Mouse (Mus musculus) intestine, postnatal 0 days (tissue): ENCODE results near the gene Kpna1. TPM values are rescaled to one million over a fixed set of nuclear protein-coding genes. Genes with fewer than 3 reads are reported as not detected.

Experiments
- ATAC-seq: fragments of 200-750 bp; cut with Nextera tagmentation; 2 replicates; pipeline ENCODE4 v1.8.0; 2017; ENCODE audit warnings: mild to moderate bottlenecking, moderate TSS enrichment, moderate library complexity
- H3K27ac ChIP-seq: fragments of 300-500 bp; sonication (generic); 2 replicates; pipeline ENCODE4 v1.5.1; 2014; ENCODE audit warnings: mild to moderate bottlenecking, low read depth, low read length, moderate library complexity
- H3K27me3 ChIP-seq: fragments of 300-500 bp; sonication (generic); replicated peaks from 2 replicates; pipeline ENCODE4 v1.6.1; 2014; ENCODE audit warnings: low read length, mixed read lengths; ENCODE audit not compliant: control insufficient read depth, insufficient read depth
- H3K36me3 ChIP-seq: fragments of 300-500 bp; sonication (generic); 2 replicates; pipeline ENCODE4 v1.6.1; 2014; ENCODE audit warnings: mild to moderate bottlenecking, moderate library complexity; ENCODE audit not compliant: control insufficient read depth, insufficient read depth
- H3K4me1 ChIP-seq: fragments of 300-500 bp; sonication (generic); replicated peaks from 2 replicates; pipeline ENCODE4 v1.6.1; 2014; ENCODE audit warnings: antibody characterized with exemption, low read length, mixed read lengths; ENCODE audit not compliant: control insufficient read depth, insufficient read depth
- H3K4me2 ChIP-seq: fragments of 300-500 bp; sonication (generic); replicated peaks from 2 replicates; pipeline ENCODE4 v1.6.1; 2014; ENCODE audit warnings: low read depth, mild to moderate bottlenecking, moderate library complexity
- H3K4me3 ChIP-seq: fragments of 300-500 bp; sonication (generic); 2 replicates; pipeline ENCODE4 v1.5.1; 2014; ENCODE audit warnings: low read depth, low read length
- H3K9ac ChIP-seq: fragments of 300-500 bp; sonication (generic); 2 replicates; pipeline ENCODE4 v1.6.1; 2014; ENCODE audit warnings: mild to moderate bottlenecking, low read depth, low read length
- H3K9me3 ChIP-seq: fragments of 300-500 bp; sonication (generic); 2 replicates; pipeline ENCODE4 v1.6.1; 2016; ENCODE audit warnings: mixed run types; ENCODE audit not compliant: control insufficient read depth
- CTCF ChIP-seq: sonication (generic); IDR thresholded peaks from 2 replicates; pipeline ENCODE4 v1.5.1; 2016; ENCODE audit warnings: low read depth, mild to moderate bottlenecking, control low read depth, antibody characterized with exemption, moderate library complexity
- WGBS: fragments of 180-500 bp; shearing (Covaris S2); extraction: QIAGEN DNeasy Blood & Tissue Kit; methylation state at CpG from one replicate; pipeline ENCODE4 v1.1.7; 2014; 5-methylcytosine and 5-hydroxymethylcytosine counted together
- polyA plus RNA-seq: library from polyadenylated mRNA; unstranded; fragments of >200 nt; fragmentation: Nextera tagmentation; extraction: Ambion mirVana; gene quantifications from 2 replicates; pipeline ENCODE4 v1.2.1, GENCODE M21; 2015

Kpna1 gene
- polyA plus RNA-seq, 1 experiment from 2014 or later = 17.6 TPM

DNA sequence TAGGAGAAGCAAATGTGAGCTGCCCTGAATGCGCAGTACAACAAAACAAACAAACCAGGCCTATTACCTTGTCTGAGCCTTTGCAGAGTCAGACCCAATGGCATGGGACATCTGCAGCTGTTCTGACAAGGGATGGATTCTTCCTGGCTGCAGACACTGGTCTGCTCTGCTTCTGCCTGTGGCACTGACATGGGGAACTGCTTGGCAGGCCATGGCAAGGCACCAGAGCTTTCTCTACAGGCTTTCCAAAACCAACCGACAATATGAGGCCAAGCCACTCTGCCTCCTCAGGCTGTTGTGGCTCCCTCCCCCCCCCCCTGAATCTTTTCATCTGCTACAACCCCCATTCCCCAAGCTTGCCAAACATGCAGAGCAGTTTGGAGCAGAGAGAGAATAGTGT, 84.8 kb downstream of the Kpna1 start:
- ATAC-seq = no peak
- H3K4me1 ChIP-seq = 0 out of 2 replicates have a peak, but pooled peaks cover 6% of the 10 kb centered on the region
- H3K36me3 ChIP-seq = 0 out of 2 replicates have a peak, but pooled peaks cover 5% of the 10 kb centered on the region
- no peaks in the 10 kb centered on the region for H3K9me3 ChIP-seq
- H3K9ac ChIP-seq = no peak overlapping the region
- no peaks in the 10 kb centered on the region for H3K27me3 ChIP-seq
- WGBS = 76% methylated on average over 2 of the region's 2 CpGs
- H3K27ac ChIP-seq = no peak overlapping the region
- H3K4me2 ChIP-seq = no peak overlapping the region
- H3K4me3 ChIP-seq = no peak overlapping the region
- TF ChIP-seq CTCF = no peak

DNA sequence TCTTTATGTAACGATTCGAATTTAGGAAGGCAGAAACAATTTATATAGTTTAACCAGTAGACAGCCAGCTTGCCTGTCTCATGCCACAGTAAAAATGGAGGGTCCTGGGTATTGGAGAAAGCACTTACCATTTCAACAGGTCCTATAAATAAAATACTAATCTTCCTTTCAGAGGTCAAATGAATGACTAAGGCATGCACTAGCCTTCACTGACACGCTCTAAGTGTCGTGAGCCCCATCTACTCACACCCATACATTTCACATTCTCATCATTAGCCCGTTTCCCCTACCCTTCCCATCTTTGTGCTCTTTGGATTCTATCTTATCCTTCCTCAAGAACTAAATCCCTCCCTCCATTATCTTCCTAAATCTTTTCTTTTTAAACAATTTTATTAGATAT, 86.4 kb downstream of the Kpna1 start:
- Histone ChIP-seq H3K27ac (no peak overlapping the region), H3K27me3 (no peaks in the 10 kb centered on the region), H3K4me1 (0 out of 2 replicates have a peak, but pooled peaks cover 6% of the 10 kb centered on the region), H3K4me2 (no peak overlapping the region), H3K36me3 (0 out of 2 replicates have a peak, but pooled peaks cover 5% of the 10 kb centered on the region), H3K9ac (no peak overlapping the region), H3K9me3 (no peaks in the 10 kb centered on the region), H3K4me3 (no peak overlapping the region)
- no peak for ATAC-seq
- WGBS = 81% methylated on average over 5 of the region's 5 CpGs
- no peak for TF ChIP-seq CTCF

DNA sequence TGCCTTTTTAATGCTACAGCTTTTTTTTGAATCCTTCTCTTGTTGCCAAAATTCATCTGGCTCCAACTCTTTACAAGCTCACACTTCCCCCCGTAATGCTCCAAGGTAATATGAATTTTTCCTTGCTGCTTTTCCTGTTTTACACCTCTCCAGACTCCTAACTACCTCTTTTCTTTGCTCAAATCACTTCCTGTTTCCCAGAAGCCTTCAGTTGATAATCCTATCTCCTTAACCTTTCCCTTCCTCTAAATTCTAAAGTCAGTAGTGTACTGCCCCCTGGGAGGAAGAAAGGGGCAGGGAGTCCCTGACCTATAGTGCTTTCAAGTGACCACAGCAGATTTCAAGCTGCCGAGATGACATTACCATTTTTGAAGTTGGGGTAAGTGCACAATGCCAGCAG, 89.1 kb downstream of the Kpna1 start:
- no peaks in the 10 kb centered on the region for H3K9me3 ChIP-seq
- whole genome bisulfite sequencing = 61% methylated on average over 2 of the region's 2 CpGs
- no peaks in the 10 kb centered on the region for H3K36me3 ChIP-seq
- no peaks in the 10 kb centered on the region for H3K27me3 ChIP-seq
- no peak for ATAC-seq
- 0 out of 2 replicates have a peak, but pooled peaks cover 6% of the 10 kb centered on the region for H3K4me1 ChIP-seq
- H3K4me2 ChIP-seq = 0 out of 2 replicates have a peak overlapping the region, but pooled peaks have one; percentile 3
- no peak overlapping the region for H3K9ac ChIP-seq
- TF ChIP-seq CTCF = no peak
- H3K4me3 ChIP-seq = no peak overlapping the region
- H3K27ac ChIP-seq = peak overlapping the region; percentile 15

DNA sequence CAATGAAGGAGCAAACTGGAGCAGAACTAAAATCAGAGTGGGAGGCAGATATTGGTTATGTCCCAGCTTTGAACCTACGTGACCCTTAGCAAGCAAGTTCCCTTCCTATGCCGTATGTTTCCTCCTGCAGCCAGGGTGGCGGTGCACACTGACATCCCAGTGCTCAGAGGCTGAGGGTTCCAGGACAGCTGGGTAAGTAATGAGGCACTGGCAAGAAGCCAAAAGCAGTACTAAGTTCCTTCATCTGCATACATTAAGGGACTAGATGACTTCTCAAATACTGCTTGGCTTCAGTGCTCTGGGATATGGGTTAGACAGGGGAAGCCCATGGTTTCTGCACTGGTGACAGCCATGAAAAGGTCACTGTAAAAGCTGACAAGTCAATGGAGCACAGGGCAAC, 89.8 kb downstream of the Kpna1 start:
- H3K36me3 ChIP-seq = no peaks in the 10 kb centered on the region
- 0 out of 2 replicates have a peak overlapping the region, but pooled peaks have one; percentile 74 for H3K4me2 ChIP-seq
- ATAC-seq = no peak
- H3K27me3 ChIP-seq = no peaks in the 10 kb centered on the region
- H3K4me1 ChIP-seq = 0 out of 2 replicates have a peak, but pooled peaks cover 6% of the 10 kb centered on the region
- H3K9me3 ChIP-seq = no peaks in the 10 kb centered on the region
- no peak overlapping the region for H3K4me3 ChIP-seq
- H3K9ac ChIP-seq = no peak overlapping the region
- WGBS = 32% methylated on average over 3 of the region's 3 CpGs
- H3K27ac ChIP-seq = peak overlapping the region; percentile 15
- no peak for TF ChIP-seq CTCF

DNA sequence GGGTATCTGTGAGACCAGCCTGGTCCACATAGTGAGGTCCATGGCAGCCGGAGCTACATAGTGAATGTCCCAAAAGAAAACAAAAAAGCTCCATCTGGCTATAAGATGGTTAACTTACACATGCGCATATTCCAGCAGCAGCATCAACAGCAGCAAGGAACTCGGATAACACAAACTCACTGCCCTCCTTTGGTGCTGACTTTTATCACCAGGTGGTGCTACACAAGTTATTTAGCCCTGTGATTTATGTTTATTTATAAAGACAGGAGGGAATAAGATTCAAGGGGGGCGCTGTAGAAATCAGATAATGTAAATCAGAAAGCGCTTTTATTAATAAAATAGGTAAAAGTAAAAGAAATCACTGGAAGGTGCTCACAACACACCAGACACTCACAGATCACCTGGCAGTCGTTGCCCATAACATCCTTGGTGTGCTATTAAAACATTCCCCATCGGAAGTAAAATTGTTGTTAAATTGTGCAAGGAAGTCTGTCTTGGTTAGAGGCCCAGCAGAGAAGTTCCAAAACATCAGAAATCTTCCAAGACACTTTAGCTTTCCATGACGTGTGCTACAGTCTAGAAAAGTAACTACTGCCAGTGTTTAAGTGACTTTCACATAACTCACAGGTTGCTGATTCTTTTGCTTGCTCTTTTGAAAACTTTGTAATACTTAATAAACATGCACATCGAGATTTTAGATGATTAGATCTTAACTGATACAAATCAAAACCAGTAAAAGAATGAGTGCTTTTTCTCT, 91.4 kb downstream of the Kpna1 start:
- Histone ChIP-seq H3K4me3 (peak overlapping the region; percentile 89), H3K27ac (peak overlapping the region; percentile 31), H3K4me1 (0 out of 2 replicates have a peak, but pooled peaks cover 6% of the 10 kb centered on the region), H3K36me3 (no peaks in the 10 kb centered on the region), H3K9ac (peak overlapping the region; percentile 76), H3K9me3 (no peaks in the 10 kb centered on the region), H3K4me2 (peak overlapping the region; percentile 74), H3K27me3 (no peaks in the 10 kb centered on the region)
- WGBS = 20% methylated on average over 9 of the region's 9 CpGs
- TF ChIP-seq CTCF = peak; percentile 44
- no peak for ATAC-seq

DNA sequence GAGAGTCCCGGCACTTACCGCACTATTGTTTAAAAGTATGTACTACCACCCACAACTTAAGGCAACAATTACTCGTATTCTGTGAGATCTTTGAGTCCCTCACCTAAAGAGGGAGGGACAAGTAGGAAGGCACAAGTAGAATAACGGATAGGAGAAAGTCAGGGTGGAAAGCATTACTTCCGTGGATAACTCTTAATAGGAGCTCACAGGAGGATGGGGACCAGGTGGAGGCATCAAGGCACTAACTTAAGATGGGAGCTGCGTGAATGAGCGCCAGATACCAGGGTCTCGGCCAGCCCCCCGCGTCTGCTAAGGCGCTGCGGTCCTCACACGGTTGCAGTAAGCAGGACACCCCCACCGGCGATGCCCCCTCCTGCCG, 92.5 kb downstream of the Kpna1 start:
- TF ChIP-seq CTCF = no peak
- ATAC-seq = no peak
- 0 out of 2 replicates have a peak, but pooled peaks cover 6% of the 10 kb centered on the region for H3K4me1 ChIP-seq
- peak overlapping the region; percentile 74 for H3K4me2 ChIP-seq
- peak overlapping the region; percentile 89 for H3K4me3 ChIP-seq
- H3K27ac ChIP-seq = peak overlapping the region; percentile 96
- peak overlapping the region; percentile 76 for H3K9ac ChIP-seq
- WGBS = 0% methylated on average over 16 of the region's 16 CpGs
- no peaks in the 10 kb centered on the region for H3K9me3 ChIP-seq
- H3K27me3 ChIP-seq = no peaks in the 10 kb centered on the region
- H3K36me3 ChIP-seq = no peaks in the 10 kb centered on the region
